Mouse (Mus musculus): ENCODE results near the gene Lrrc1. TPM values are rescaled to one million over a fixed set of nuclear protein-coding genes. Genes with fewer than 3 reads are reported as not detected.

Gene Lrrc1
- total and polyA plus RNA-seq, 2 experiments from 2014 or later: 7.4 to 19.8 TPM

GRCm38 (mm10) chr9:77525595-77526295 is 18.9 kb downstream of the Lrrc1 start:
- Histone ChIP-seq H3K9ac (replicated peaks; ENCODE audit: low read length) (no peak overlapping the region), H3K4me2 (ENCODE audit: low read depth, low read length) (no peak overlapping the region), H3K4me1 (ENCODE audit: insufficient read depth, low read length) (no peaks in the 10 kb centered on the region), H3K4me3 (ENCODE audit: low read length) (no peak overlapping the region), H3K27me3 (ENCODE audit: insufficient read depth, low read length) (no peaks in the 10 kb centered on the region), H3K9me3 (ENCODE audit: low read length) (no peaks in the 10 kb centered on the region), H3K27ac (no peak overlapping the region), H3K36me3 (ENCODE audit: insufficient read depth, low read length) (no peaks in the 10 kb centered on the region)
- no peak for DNase-seq (ENCODE audit: low spot score)
- 66% methylated on average over 16 of the region's 16 CpGs for WGBS
- no peak for ATAC-seq
- no peak for TF ChIP-seq CTCF (IDR thresholded peaks at IDR 0.05; ENCODE audit: low read depth)

GRCm38 (mm10) chr9:77523793-77524192 is 20.9 kb downstream of the Lrrc1 start:
- 97% methylated on average over 4 of the region's 4 CpGs for WGBS
- TF ChIP-seq CTCF (IDR thresholded peaks at IDR 0.05; ENCODE audit: low read depth): no peak
- Histone ChIP-seq H3K27me3 (ENCODE audit: insufficient read depth, low read length) (no peaks in the 10 kb centered on the region), H3K4me1 (ENCODE audit: insufficient read depth, low read length) (no peaks in the 10 kb centered on the region), H3K27ac (no peak overlapping the region), H3K9ac (replicated peaks; ENCODE audit: low read length) (no peak overlapping the region), H3K9me3 (ENCODE audit: low read length) (no peaks in the 10 kb centered on the region), H3K36me3 (ENCODE audit: insufficient read depth, low read length) (no peaks in the 10 kb centered on the region), H3K4me3 (ENCODE audit: low read length) (no peak overlapping the region), H3K4me2 (ENCODE audit: low read depth, low read length) (no peak overlapping the region)
- ATAC-seq (no peak), DNase-seq (ENCODE audit: low spot score) (no peak)

- H3K9ac ChIP-seq (replicated peaks; ENCODE audit: low read length): no peak overlapping the region
- no peak overlapping the region for H3K27ac ChIP-seq
- H3K4me1 ChIP-seq (ENCODE audit: insufficient read depth, low read length): no peaks in the 10 kb centered on the region
- ATAC-seq (peak; percentile 55; the same call in 1 of the 2 replicates), DNase-seq (ENCODE audit: low spot score) (no peak)
- H3K27me3 ChIP-seq (ENCODE audit: insufficient read depth, low read length): no peaks in the 10 kb centered on the region
- no peaks in the 10 kb centered on the region for H3K9me3 ChIP-seq (ENCODE audit: low read length)
- no peak overlapping the region for H3K4me3 ChIP-seq (ENCODE audit: low read length)
- TF ChIP-seq CTCF (IDR thresholded peaks at IDR 0.05; ENCODE audit: low read depth): no peak
- no peak overlapping the region for H3K4me2 ChIP-seq (ENCODE audit: low read depth, low read length)
- WGBS: 94% methylated on average over 3 of the region's 3 CpGs
- H3K36me3 ChIP-seq (ENCODE audit: insufficient read depth, low read length): no peaks in the 10 kb centered on the region
Measured at GRCm38 (mm10) chr9:77522476-77522875, 22.2 kb downstream of the Lrrc1 start.

GRCm38 (mm10) chr9:77519198-77519597 is 25.5 kb downstream of the Lrrc1 start:
- Histone ChIP-seq H3K27me3 (ENCODE audit: insufficient read depth, low read length) (no peaks in the 10 kb centered on the region), H3K4me3 (ENCODE audit: low read length) (no peak overlapping the region), H3K9me3 (ENCODE audit: low read length) (no peaks in the 10 kb centered on the region), H3K27ac (no peak overlapping the region), H3K4me1 (ENCODE audit: insufficient read depth, low read length) (no peaks in the 10 kb centered on the region), H3K36me3 (ENCODE audit: insufficient read depth, low read length) (no peaks in the 10 kb centered on the region), H3K9ac (replicated peaks; ENCODE audit: low read length) (no peak overlapping the region), H3K4me2 (ENCODE audit: low read depth, low read length) (no peak overlapping the region)
- DNase-seq (ENCODE audit: low spot score) (no peak), ATAC-seq (no peak)
- no peak for TF ChIP-seq CTCF (IDR thresholded peaks at IDR 0.05; ENCODE audit: low read depth)
- WGBS: 90% methylated on average over 2 of the region's 2 CpGs

GRCm38 (mm10) chr9:77516782-77517364 is 27.8 kb downstream of the Lrrc1 start:
- no peak for TF ChIP-seq CTCF (IDR thresholded peaks at IDR 0.05; ENCODE audit: low read depth)
- no peak overlapping the region for H3K9ac ChIP-seq (replicated peaks; ENCODE audit: low read length)
- DNase-seq (ENCODE audit: low spot score): no peak
- no peaks in the 10 kb centered on the region for H3K4me1 ChIP-seq (ENCODE audit: insufficient read depth, low read length)
- no peak overlapping the region for H3K27ac ChIP-seq
- H3K9me3 ChIP-seq (ENCODE audit: low read length): no peaks in the 10 kb centered on the region
- no peaks in the 10 kb centered on the region for H3K27me3 ChIP-seq (ENCODE audit: insufficient read depth, low read length)
- no peak overlapping the region for H3K4me3 ChIP-seq (ENCODE audit: low read length)
- 87% methylated on average over 7 of the region's 7 CpGs for WGBS
- ATAC-seq: no peak
- no peak overlapping the region for H3K4me2 ChIP-seq (ENCODE audit: low read depth, low read length)
- H3K36me3 ChIP-seq (ENCODE audit: insufficient read depth, low read length): no peaks in the 10 kb centered on the region

GRCm38 (mm10) chr9:77513892-77514291 is 30.8 kb downstream of the Lrrc1 start:
- no peak for ATAC-seq
- WGBS: 55% methylated on average over 3 of the region's 3 CpGs
- Histone ChIP-seq H3K4me1 (ENCODE audit: insufficient read depth, low read length) (no peaks in the 10 kb centered on the region), H3K4me2 (ENCODE audit: low read depth, low read length) (no peak overlapping the region), H3K4me3 (ENCODE audit: low read length) (no peak overlapping the region), H3K27ac (no peak overlapping the region), H3K9ac (replicated peaks; ENCODE audit: low read length) (no peak overlapping the region), H3K27me3 (ENCODE audit: insufficient read depth, low read length) (no peaks in the 10 kb centered on the region), H3K9me3 (ENCODE audit: low read length) (no peaks in the 10 kb centered on the region), H3K36me3 (ENCODE audit: insufficient read depth, low read length) (no peaks in the 10 kb centered on the region)
- no peak for DNase-seq (ENCODE audit: low spot score)
- no peak for TF ChIP-seq CTCF (IDR thresholded peaks at IDR 0.05; ENCODE audit: low read depth)

- Histone ChIP-seq H3K4me2 (ENCODE audit: low read depth, low read length) (no peak overlapping the region), H3K4me3 (ENCODE audit: low read length) (no peak overlapping the region), H3K27ac (peak overlapping the region; percentile 8; the same call in 1 of the 2 replicates), H3K9ac (replicated peaks; ENCODE audit: low read length) (no peak overlapping the region), H3K9me3 (ENCODE audit: low read length) (no peaks in the 10 kb centered on the region), H3K4me1 (ENCODE audit: insufficient read depth, low read length) (no peaks in the 10 kb centered on the region), H3K27me3 (ENCODE audit: insufficient read depth, low read length) (no peaks in the 10 kb centered on the region), H3K36me3 (ENCODE audit: insufficient read depth, low read length) (no peaks in the 10 kb centered on the region)
- DNase-seq (ENCODE audit: low spot score): peak; percentile 65
- TF ChIP-seq CTCF (IDR thresholded peaks at IDR 0.05; ENCODE audit: low read depth): no peak
- 27% methylated on average over 6 of the region's 6 CpGs for WGBS
- ATAC-seq: peak; percentile 88
Measured at GRCm38 (mm10) chr9:77512220-77512619, 32.5 kb downstream of the Lrrc1 start.
